Comparison of ENCODE assay signal across 9 mouse cellular contexts in genomic region chr7:101414661-101415511, GRCm38 (mm10). TPM values are rescaled to one million over a fixed set of nuclear protein-coding genes. Genes with fewer than 3 reads are reported as not detected.
A peak's percentile ranks its signal among the peaks of the same experiment; 100 is the strongest.
DNase-seq lines count a peak whose midpoint lies in the region; ATAC-seq and TF ChIP-seq lines count a peak whose summit lies in the region.
"Had no signal": no experiment of that assay in that cellular context is flagged by ENCODE, and none has a peak within 500 bp of the region (broad histone marks: within the 10 kb centered on the region; RNA-seq: fewer than 3 reads in every experiment).

No protein-coding gene starts in this region.

- TF ChIP-seq CTCF in lung, postnatal 0 days (IDR thresholded peaks at IDR 0.05): no peak

- no peak for TF ChIP-seq EP300 in lung, postnatal 0 days (IDR thresholded peaks at IDR 0.05)

- H3K9me3 ChIP-seq in heart, embryonic 13.5 days: no peaks in the 10 kb centered on the region
- H3K9me3 ChIP-seq in lung, postnatal 0 days (ENCODE audit: low read length): no peaks in the 10 kb centered on the region
- H3K9me3 ChIP-seq in stomach, embryonic 14.5 days (ENCODE audit: control insufficient read depth, low read depth, low read length): no peaks in the 10 kb centered on the region

- H3K9ac ChIP-seq in heart, embryonic 13.5 days: peak overlapping the region; percentile 8; the same call in 1 of the 2 replicates
- no peak overlapping the region for H3K9ac ChIP-seq in lung, postnatal 0 days (replicated peaks; ENCODE audit: low read depth)
- no peak overlapping the region for H3K9ac ChIP-seq in stomach, embryonic 14.5 days (replicated peaks; ENCODE audit: low read depth, low read length)

- peaks cover 37% of the 10 kb centered on the region for H3K4me1 ChIP-seq in heart, embryonic 13.5 days
- H3K4me1 ChIP-seq in lung, postnatal 0 days (ENCODE audit: insufficient read depth, low read depth, low read length): 0 out of 2 replicates have a peak, but pooled peaks cover 6% of the 10 kb centered on the region
- peaks cover 20% of the 10 kb centered on the region; the same call in 1 of the 2 replicates for H3K4me1 ChIP-seq in stomach, embryonic 14.5 days (ENCODE audit: control insufficient read depth, insufficient read depth, low read length)

- peaks cover 38% of the 10 kb centered on the region for H3K27me3 ChIP-seq in heart, embryonic 13.5 days (replicated peaks)
- H3K27me3 ChIP-seq in lung, postnatal 0 days (replicated peaks; ENCODE audit: insufficient read depth, low read length): no peaks in the 10 kb centered on the region
- no peaks in the 10 kb centered on the region for H3K27me3 ChIP-seq in stomach, embryonic 14.5 days (ENCODE audit: control insufficient read depth, insufficient read depth, low read length)

- ATAC-seq in heart, embryonic 13.5 days (ENCODE audit: extremely low read depth, insufficient number of reproducible peaks, low FRiP score, low TSS enrichment): no peak
- 0 out of 2 replicates have a peak, but pooled peaks have one; percentile 4 for ATAC-seq in granulocyte monocyte progenitor cell, adult 5-6 weeks (replicated peaks; ENCODE audit: poor library complexity, severe bottlenecking)
- peak; percentile 71 for ATAC-seq in lung, postnatal 0 days
- ATAC-seq in stomach, embryonic 14.5 days (ENCODE audit: insufficient number of reproducible peaks, insufficient read depth, low FRiP score, low read depth): peak; percentile 60

- 20% methylated on average over 7 of the region's 7 CpGs for WGBS in heart, embryonic 13.5 days
- 23% methylated on average over 6 of the region's 7 CpGs for WGBS in lung, postnatal 0 days
- 29% methylated on average over 7 of the region's 7 CpGs for WGBS in stomach, embryonic 14.5 days

- no peak overlapping the region for H3K4me3 ChIP-seq in heart, embryonic 13.5 days
- no peak overlapping the region for H3K4me3 ChIP-seq in lung, postnatal 0 days (ENCODE audit: low read depth, low read length)
- no peak overlapping the region for H3K4me3 ChIP-seq in stomach, embryonic 14.5 days (ENCODE audit: low read depth, low read length)

- H3K27ac ChIP-seq in heart, embryonic 13.5 days (replicated peaks): 0 out of 2 replicates have a peak overlapping the region, but pooled peaks have one; percentile 2
- H3K27ac ChIP-seq in lung, postnatal 0 days (ENCODE audit: low read length): no peak overlapping the region
- H3K27ac ChIP-seq in stomach, embryonic 14.5 days (ENCODE audit: low read length): peak overlapping the region; percentile 2; the same call in 1 of the 2 replicates

- H3K36me3 ChIP-seq in heart, embryonic 13.5 days: peaks cover 22% of the 10 kb centered on the region
- H3K36me3 ChIP-seq in lung, postnatal 0 days (ENCODE audit: insufficient read depth, low read length): no peaks in the 10 kb centered on the region
- peaks cover 23% of the 10 kb centered on the region for H3K36me3 ChIP-seq in stomach, embryonic 14.5 days (ENCODE audit: control insufficient read depth, insufficient read depth, low read length)

- 0 out of 2 replicates have a peak overlapping the region, but pooled peaks have one; percentile 3 for H3K4me2 ChIP-seq in heart, embryonic 13.5 days
- H3K4me2 ChIP-seq in lung, postnatal 0 days (replicated peaks; ENCODE audit: low read depth, low read length): no peak overlapping the region
- no peak overlapping the region for H3K4me2 ChIP-seq in stomach, embryonic 14.5 days (replicated peaks; ENCODE audit: low read depth, low read length)

- DNase-seq in heart, postnatal 4 days: no peak
- DNase-seq in MEL-GATA-1-ER (ENCODE audit: extremely low read depth, low read depth): peak; percentile 29
- peak; percentile 71 for DNase-seq in lung, postnatal 0 days (ENCODE audit: low spot score)
- no peak for DNase-seq in urinary bladder, postnatal 4 days (ENCODE audit: low spot score in 2 of 2)
- no peak for DNase-seq in T-cell, adult 2 months (ENCODE audit: low spot score)

RNA-seq across cellular contexts. Expression of gene Gm45837, which starts 4.2 kb away (rescaled TPM):
- not detected in 2 replicates for polyA plus RNA-seq in heart, embryonic 13.5 days (2015; fragmentation: Nextera tagmentation; extraction: Ambion mirVana)
- total RNA-seq in heart, postnatal 4 days (2021): 1 to 10 TPM in 1 of 2 experiments, not detected in 1; 7.4 TPM
- total RNA-seq in granulocyte monocyte progenitor cell, adult 5-6 weeks (2014; fragmentation: Nextera tagmentation): not detected in 2 replicates
- total RNA-seq in granulocyte monocyte progenitor cell, adult 5-6 weeks (2017): 2.6 TPM in 1 of 2 replicates, not detected in the other
- 4.0 and 4.2 TPM in 2 replicates for polyA plus RNA-seq in lung, postnatal 0 days (2015; fragmentation: Nextera tagmentation; extraction: Ambion mirVana)
- polyA plus RNA-seq in stomach, embryonic 14.5 days (2014; fragmentation: Nextera tagmentation; extraction: Ambion mirVana): 0.31 and 8.0 TPM in 2 replicates
- total RNA-seq: gastrocnemius, postnatal 4 days had no signal

RNA-seq across cellular contexts. Expression of gene Pde2a, which starts 6.6 kb away (rescaled TPM):
- polyA plus RNA-seq in heart, embryonic 13.5 days (2015; fragmentation: Nextera tagmentation; extraction: Ambion mirVana): 10.4 and 11.5 TPM in 2 replicates
- total RNA-seq in heart, postnatal 4 days (2021): 10 to 100 TPM; 42.4 to 42.8 TPM
- total RNA-seq in granulocyte monocyte progenitor cell, adult 5-6 weeks (2014; fragmentation: Nextera tagmentation): 15.8 and 21.1 TPM in 2 replicates
- 23.1 and 28.5 TPM in 2 replicates for total RNA-seq in granulocyte monocyte progenitor cell, adult 5-6 weeks (2017)
- 3.2 and 4.3 TPM in 2 replicates for polyA plus RNA-seq in lung, postnatal 0 days (2015; fragmentation: Nextera tagmentation; extraction: Ambion mirVana)
- polyA plus RNA-seq in stomach, embryonic 14.5 days (2014; fragmentation: Nextera tagmentation; extraction: Ambion mirVana): 8.9 and 20.7 TPM in 2 replicates

Comparison
In these comparisons a context has a peak if more than half of its experiments do, and no peak if none do; other contexts are left out.
1. DNase-seq: peak in MEL-GATA-1-ER (single experiment) and lung, postnatal 0 days (single experiment); none in heart, postnatal 4 days (single experiment), urinary bladder, postnatal 4 days (0 of 2) and T-cell, adult 2 months (single experiment).